Mouse (Mus musculus) erythroid progenitor cell, adult 5-6 weeks (primary cell): ENCODE data around the gene Fen1. TPM values are rescaled to one million over a fixed set of nuclear protein-coding genes. Genes with fewer than 3 reads are reported as not detected.

ENCODE experiments used
- ATAC-seq: replicated peaks from 2 replicates; pipeline ENCODE4 v1.8.0; 2016; ENCODE audit warnings: moderate number of reproducible peaks, mild to moderate bottlenecking, moderate TSS enrichment, inconsistent platforms; ENCODE audit not compliant: poor library complexity, low FRiP score, severe bottlenecking
- total RNA-seq, 2 experiments: library from RNA; stranded (forward) in 1 of 2; stranded (reverse) in 1 of 2; fragments of 150-400 nt in 1 of 2; fragments of 186-747, 209-891 nt in 1 of 2; gene quantifications; 2 replicates each; pipeline versions ENCODE4 v1.2.3 to v1.2.4; 2015 to 2017; ENCODE audit warnings: low replicate concordance in 2 of 2

Fen1 gene
- total RNA-seq, 2 experiments from 2014 or later = 100 to 108 TPM

GRCm38 (mm10) chr19:10219108-10219507, 15.1 kb upstream of the Fen1 start:
- ATAC-seq = peak; percentile 63; the same call in 1 of the 2 replicates

DNA sequence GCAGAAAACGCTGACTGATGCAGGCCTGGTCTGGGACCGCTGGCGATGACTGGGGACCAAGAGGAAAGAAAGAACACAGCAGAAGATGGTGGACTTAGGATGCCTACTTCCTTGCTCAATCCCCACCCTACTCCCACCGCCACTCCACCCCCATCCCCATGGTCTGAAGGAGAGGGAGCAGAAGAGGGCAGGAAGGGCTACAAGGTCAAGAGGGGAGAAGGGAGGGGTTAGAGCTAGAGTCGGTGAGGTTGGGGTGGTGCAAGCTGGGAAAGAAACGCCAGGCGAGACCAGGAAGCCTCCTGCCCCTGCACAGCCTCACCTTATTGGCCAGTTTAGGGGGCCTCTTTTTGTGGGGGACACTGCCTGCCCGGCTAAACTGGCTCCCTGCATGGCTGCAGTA, 12.1 kb upstream of the Fen1 start:
- ATAC-seq = no peak

GRCm38 (mm10) chr19:10213796-10214471, 10.0 kb upstream of the Fen1 start:
- ATAC-seq = no peak

DNA sequence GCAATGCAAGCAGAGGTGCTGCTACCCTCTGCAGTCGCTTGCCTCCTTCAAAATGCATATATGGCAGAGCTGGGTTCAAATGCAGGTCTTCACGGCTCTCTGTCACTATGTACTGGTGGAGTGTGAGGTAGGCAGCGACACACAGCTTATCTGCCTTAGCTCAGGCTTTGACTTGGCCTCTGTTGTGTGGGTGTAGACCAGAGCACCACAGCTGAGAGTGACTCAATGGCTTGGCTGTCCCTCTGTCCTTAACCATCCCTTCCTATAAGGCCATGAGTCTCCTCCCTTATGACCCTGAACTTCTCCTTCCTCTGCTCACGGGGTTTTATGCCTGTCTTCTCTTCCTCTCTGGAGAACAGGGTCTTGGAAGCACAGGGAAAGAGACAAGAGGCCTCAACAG, 6.9 kb upstream of the Fen1 start:
- no peak for ATAC-seq

DNA sequence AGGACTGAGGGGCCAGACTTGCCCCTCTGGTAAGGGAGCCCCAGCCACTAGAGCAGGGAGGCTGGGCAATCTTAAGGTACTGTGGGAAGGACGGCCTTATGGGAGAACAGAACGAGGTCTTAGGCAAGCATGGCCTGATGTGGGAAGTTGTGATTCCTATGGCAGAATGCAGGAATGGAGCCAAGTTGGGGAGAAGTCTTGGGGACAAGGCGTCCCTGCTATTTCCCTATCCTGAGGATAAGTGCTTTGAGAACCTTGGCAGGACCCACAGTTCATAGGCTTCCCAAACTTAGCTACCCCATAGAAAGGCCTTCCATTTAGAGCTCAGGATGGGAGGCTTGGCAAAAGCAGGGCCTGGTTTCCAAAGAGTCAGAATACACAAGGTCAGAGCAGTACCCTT, 4.9 kb upstream of the Fen1 start:
- no peak for ATAC-seq

GRCm38 (mm10) chr19:10205051-10205450, 1.1 kb upstream of the Fen1 start:
- ATAC-seq = no peak

DNA sequence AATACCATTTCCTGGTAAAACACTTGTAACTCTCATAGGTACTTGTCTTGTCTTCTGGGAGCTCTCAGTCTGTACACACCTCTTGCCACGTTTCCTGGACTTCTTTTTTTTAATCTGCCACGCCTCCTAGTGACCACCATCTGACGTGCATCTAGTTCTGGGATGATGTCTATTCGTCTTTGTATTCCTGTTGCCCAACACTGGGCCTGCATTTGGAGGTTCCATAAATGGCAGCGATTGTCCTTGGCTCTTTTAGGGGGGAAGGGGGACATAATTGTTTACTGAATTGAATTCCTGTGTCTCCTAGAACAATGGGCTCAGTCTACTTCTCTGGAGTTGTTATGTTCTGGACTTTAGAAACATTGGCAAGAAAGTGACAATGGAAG, 640 bp upstream of the Fen1 start:
- peak; percentile 64 for ATAC-seq

- ATAC-seq = peak; percentile 78
Measured at GRCm38 (mm10) chr19:10203146-10203847, 672 bp downstream of the Fen1 start.

- peak; percentile 42; the same call in 1 of the 2 replicates for ATAC-seq
Measured at GRCm38 (mm10) chr19:10198723-10199122, 5.2 kb downstream of the Fen1 start.

- ATAC-seq = no peak
Measured at GRCm38 (mm10) chr19:10198286-10198685, 5.7 kb downstream of the Fen1 start.

DNA sequence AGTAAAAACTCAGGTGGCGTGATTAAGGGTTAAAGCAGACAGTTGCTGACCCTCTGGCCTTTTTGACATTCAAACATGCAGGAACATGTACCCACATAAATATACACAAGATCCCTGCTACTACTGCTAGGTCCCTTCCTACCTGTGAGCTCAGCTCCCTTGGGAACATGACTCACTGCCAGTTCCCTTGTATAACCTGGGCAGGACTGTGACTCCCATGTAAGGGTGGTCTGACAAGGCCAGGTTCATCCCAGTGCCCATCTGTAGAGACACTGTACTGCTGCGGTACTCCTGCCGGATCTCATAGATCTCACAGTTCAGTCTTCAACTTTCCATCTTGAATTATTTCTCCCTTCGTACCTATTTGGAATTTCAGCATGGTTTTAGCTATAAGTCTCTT, 6.8 kb downstream of the Fen1 start:
- no peak for ATAC-seq

GRCm38 (mm10) chr19:10195252-10195651, 8.7 kb downstream of the Fen1 start:
- no peak for ATAC-seq

GRCm38 (mm10) chr19:10194337-10194736, 9.6 kb downstream of the Fen1 start:
- no peak for ATAC-seq

DNA sequence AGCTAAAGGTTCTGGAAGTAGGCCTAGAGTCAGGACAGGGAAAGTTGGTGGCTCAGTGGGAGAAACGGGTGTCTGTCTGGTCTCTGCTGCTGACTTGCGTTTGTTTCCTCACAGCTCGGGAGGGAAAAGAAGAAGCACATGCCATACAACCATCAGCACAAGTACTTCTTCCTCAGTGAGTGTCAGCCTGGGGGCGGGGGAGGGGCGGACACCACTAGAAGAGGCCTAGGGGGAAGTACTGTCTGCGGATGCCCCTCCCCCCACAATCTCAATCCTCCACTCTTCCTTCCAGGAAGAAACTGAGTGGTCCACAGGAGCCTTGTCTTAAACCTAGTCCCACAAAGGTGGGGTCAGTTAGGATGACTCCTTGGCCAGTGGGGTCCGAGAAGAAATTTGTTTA, 12.6 kb downstream of the Fen1 start:
- no peak for ATAC-seq

DNA sequence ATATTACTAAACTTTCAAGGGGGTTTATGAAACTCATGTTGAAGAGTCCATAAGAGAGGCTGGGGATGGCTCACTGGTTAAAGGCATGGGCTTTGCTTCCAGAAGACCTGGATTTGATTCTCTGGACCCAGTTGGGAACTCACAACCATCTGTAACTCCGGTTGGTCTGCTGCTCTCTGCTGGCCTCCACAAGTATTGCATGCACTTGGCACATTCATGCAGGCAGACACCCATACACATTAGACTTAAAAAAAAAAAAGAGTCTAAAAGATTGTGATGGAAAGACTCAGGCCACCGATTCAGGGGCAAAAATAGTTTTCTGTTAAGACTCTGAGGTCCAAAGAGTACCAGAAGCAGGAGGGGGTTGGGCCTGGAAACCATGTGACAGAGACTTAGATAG, 13.2 kb downstream of the Fen1 start:
- peak; percentile 71 for ATAC-seq

DNA sequence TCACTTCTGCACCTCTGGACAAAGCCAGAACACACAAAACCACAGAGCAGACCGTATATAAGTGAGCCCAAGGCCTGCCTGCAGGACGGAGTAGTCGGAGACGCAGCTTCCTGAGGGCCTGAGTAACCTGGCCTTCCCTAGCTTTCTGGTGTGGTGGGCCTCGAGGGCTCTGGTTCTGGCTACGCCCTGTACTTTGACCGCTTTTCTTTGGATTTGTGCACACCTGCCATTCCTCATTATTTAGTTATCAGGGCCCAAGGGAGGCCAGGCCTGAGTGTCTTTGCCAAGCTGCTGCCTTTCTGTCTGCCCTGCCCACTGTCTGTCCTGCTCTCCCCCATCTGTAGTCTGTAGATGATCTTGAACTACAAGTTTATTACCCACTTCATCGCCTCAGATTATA, 14.0 kb downstream of the Fen1 start:
- ATAC-seq = no peak

GRCm38 (mm10) chr19:10189022-10189421, 14.9 kb downstream of the Fen1 start:
- no peak for ATAC-seq

DNA sequence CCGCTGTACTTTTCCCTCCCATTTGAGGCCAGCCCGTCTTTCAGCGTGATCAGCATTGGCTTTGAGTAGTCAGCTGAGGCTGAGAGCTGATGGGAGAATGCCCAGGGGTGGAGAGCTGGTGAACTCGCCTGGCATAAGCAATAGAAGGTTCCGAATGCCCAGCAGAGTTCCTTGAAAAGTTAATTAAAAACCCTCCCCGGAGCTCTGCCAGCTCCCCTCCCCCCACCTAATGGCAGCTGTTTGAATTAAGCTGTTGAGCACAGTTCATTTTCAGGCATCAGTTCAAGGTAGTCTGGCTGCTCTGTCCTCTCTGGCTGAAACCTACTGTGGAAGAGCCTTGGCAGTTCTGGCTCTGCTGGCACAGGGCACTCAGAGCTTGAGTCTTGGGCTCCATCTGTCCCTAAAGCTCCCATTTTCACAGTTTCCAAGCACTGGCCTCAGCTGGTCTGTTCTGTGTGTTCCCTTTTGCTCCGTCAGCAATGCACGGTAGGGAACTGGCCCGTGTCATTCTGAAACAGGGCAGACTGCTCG, 15.6 kb downstream of the Fen1 start:
- no peak for ATAC-seq

GRCm38 (mm10) chr19:10186569-10186968, 17.4 kb downstream of the Fen1 start:
- ATAC-seq = no peak

DNA sequence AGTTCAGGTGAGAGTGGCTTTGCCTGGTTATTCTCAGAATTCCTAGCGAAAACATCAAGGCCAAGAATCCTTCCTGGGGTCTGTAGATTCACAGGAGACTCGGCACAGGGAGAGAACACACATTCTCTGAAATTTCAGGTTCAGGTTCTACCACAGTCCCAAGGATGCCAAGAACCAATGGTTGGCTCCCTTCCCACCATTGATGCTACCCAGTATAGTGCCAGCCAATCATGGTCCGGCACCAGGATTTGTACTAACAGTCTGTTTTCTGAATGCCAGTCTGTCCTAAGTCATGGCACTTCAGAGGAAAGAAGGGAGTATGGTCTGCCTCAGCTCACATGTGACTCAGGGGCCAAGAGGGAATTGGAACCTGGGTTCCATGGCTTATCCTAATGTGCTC, 18.1 kb downstream of the Fen1 start:
- no peak for ATAC-seq

- ATAC-seq = no peak
Measured at GRCm38 (mm10) chr19:10184096-10184495, 19.9 kb downstream of the Fen1 start.
